Mouse (Mus musculus): Measurements from ENCODE around the gene Acta2. TPM values are rescaled to one million over a fixed set of nuclear protein-coding genes. Genes with fewer than 3 reads are reported as not detected.

Acta2 gene
- polyA plus RNA-seq, 1 experiment = 432 TPM

GRCm38 (mm10) chr19:34287656-34288415 is 32.4 kb upstream of the Acta2 start:
- no peaks in the 10 kb centered on the region for H3K27me3 ChIP-seq (ENCODE audit: control insufficient read depth, insufficient read depth, low read length)
- H3K4me1 ChIP-seq (ENCODE audit: control insufficient read depth, insufficient read depth, insufficient read length, low read length) = peaks cover 10% of the 10 kb centered on the region
- 69% methylated on average over 13 of the region's 13 CpGs for WGBS
- H3K36me3 ChIP-seq (ENCODE audit: control insufficient read depth, insufficient read depth, low read length) = no peaks in the 10 kb centered on the region
- H3K4me3 ChIP-seq (ENCODE audit: low read depth, low read length) = no peak overlapping the region
- no peak for TF ChIP-seq POLR2A (IDR thresholded peaks at IDR 0.05; ENCODE audit: low read depth, low read length)
- no peak for TF ChIP-seq CTCF (IDR thresholded peaks at IDR 0.05; ENCODE audit: extremely low read depth, insufficient read length, insufficient replicate concordance, low read depth, low read length)
- H3K27ac ChIP-seq (ENCODE audit: insufficient read depth, low read depth, low read length) = no peak overlapping the region

- Histone ChIP-seq H3K27me3 (ENCODE audit: control insufficient read depth, insufficient read depth, low read length) (no peaks in the 10 kb centered on the region), H3K27ac (ENCODE audit: insufficient read depth, low read depth, low read length) (no peak overlapping the region), H3K4me3 (ENCODE audit: low read depth, low read length) (no peak overlapping the region), H3K36me3 (ENCODE audit: control insufficient read depth, insufficient read depth, low read length) (no peaks in the 10 kb centered on the region), H3K4me1 (ENCODE audit: control insufficient read depth, insufficient read depth, insufficient read length, low read length) (peaks cover 6% of the 10 kb centered on the region)
- no peak for TF ChIP-seq POLR2A (IDR thresholded peaks at IDR 0.05; ENCODE audit: low read depth, low read length)
- no peak for TF ChIP-seq CTCF (IDR thresholded peaks at IDR 0.05; ENCODE audit: extremely low read depth, insufficient read length, insufficient replicate concordance, low read depth, low read length)
These were observed 31.8 kb upstream of the Acta2 start for GRCm38 (mm10) chr19:34287221-34287620.

- WGBS = 41% methylated on average over 2 of the region's 2 CpGs
- Histone ChIP-seq H3K27ac (ENCODE audit: insufficient read depth, low read depth, low read length) (no peak overlapping the region), H3K36me3 (ENCODE audit: control insufficient read depth, insufficient read depth, low read length) (no peaks in the 10 kb centered on the region), H3K27me3 (ENCODE audit: control insufficient read depth, insufficient read depth, low read length) (no peaks in the 10 kb centered on the region), H3K4me3 (ENCODE audit: low read depth, low read length) (no peak overlapping the region), H3K4me1 (ENCODE audit: control insufficient read depth, insufficient read depth, insufficient read length, low read length) (peaks cover 2% of the 10 kb centered on the region)
- TF ChIP-seq CTCF (IDR thresholded peaks at IDR 0.05; ENCODE audit: extremely low read depth, insufficient read length, insufficient replicate concordance, low read depth, low read length) (no peak), POLR2A (IDR thresholded peaks at IDR 0.05; ENCODE audit: low read depth, low read length) (no peak)
These were observed 29.4 kb upstream of the Acta2 start for GRCm38 (mm10) chr19:34284826-34285225.

GRCm38 (mm10) chr19:34284383-34284782 is 29.0 kb upstream of the Acta2 start:
- WGBS = 42% methylated on average over 10 of the region's 10 CpGs
- Histone ChIP-seq H3K4me1 (ENCODE audit: control insufficient read depth, insufficient read depth, insufficient read length, low read length) (peaks cover 2% of the 10 kb centered on the region), H3K27me3 (ENCODE audit: control insufficient read depth, insufficient read depth, low read length) (no peaks in the 10 kb centered on the region), H3K36me3 (ENCODE audit: control insufficient read depth, insufficient read depth, low read length) (no peaks in the 10 kb centered on the region), H3K4me3 (ENCODE audit: low read depth, low read length) (peak overlapping the region; percentile 53), H3K27ac (ENCODE audit: insufficient read depth, low read depth, low read length) (no peak overlapping the region)
- no peak for TF ChIP-seq POLR2A (IDR thresholded peaks at IDR 0.05; ENCODE audit: low read depth, low read length)
- TF ChIP-seq CTCF (IDR thresholded peaks at IDR 0.05; ENCODE audit: extremely low read depth, insufficient read length, insufficient replicate concordance, low read depth, low read length) = peak; percentile 50; the same call in 1 of the 2 replicates

- H3K4me1 ChIP-seq (ENCODE audit: control insufficient read depth, insufficient read depth, insufficient read length, low read length) = peaks cover 2% of the 10 kb centered on the region
- WGBS = 63% methylated on average over 6 of the region's 6 CpGs
- H3K4me3 ChIP-seq (ENCODE audit: low read depth, low read length) = no peak overlapping the region
- no peaks in the 10 kb centered on the region for H3K27me3 ChIP-seq (ENCODE audit: control insufficient read depth, insufficient read depth, low read length)
- TF ChIP-seq POLR2A (IDR thresholded peaks at IDR 0.05; ENCODE audit: low read depth, low read length) = no peak
- TF ChIP-seq CTCF (IDR thresholded peaks at IDR 0.05; ENCODE audit: extremely low read depth, insufficient read length, insufficient replicate concordance, low read depth, low read length) = no peak
- no peak overlapping the region for H3K27ac ChIP-seq (ENCODE audit: insufficient read depth, low read depth, low read length)
- no peaks in the 10 kb centered on the region for H3K36me3 ChIP-seq (ENCODE audit: control insufficient read depth, insufficient read depth, low read length)
These were observed 28.2 kb upstream of the Acta2 start for GRCm38 (mm10) chr19:34283614-34284013.

- Histone ChIP-seq H3K27ac (ENCODE audit: insufficient read depth, low read depth, low read length) (no peak overlapping the region), H3K4me3 (ENCODE audit: low read depth, low read length) (no peak overlapping the region), H3K36me3 (ENCODE audit: control insufficient read depth, insufficient read depth, low read length) (no peaks in the 10 kb centered on the region), H3K4me1 (ENCODE audit: control insufficient read depth, insufficient read depth, insufficient read length, low read length) (no peaks in the 10 kb centered on the region), H3K27me3 (ENCODE audit: control insufficient read depth, insufficient read depth, low read length) (no peaks in the 10 kb centered on the region)
- WGBS = 84% methylated on average over 3 of the region's 3 CpGs
- no peak for TF ChIP-seq POLR2A (IDR thresholded peaks at IDR 0.05; ENCODE audit: low read depth, low read length)
These were observed 22.7 kb upstream of the Acta2 start for GRCm38 (mm10) chr19:34278078-34278477.

- H3K27ac ChIP-seq (ENCODE audit: insufficient read depth, low read depth, low read length) = no peak overlapping the region
- H3K4me1 ChIP-seq (ENCODE audit: control insufficient read depth, insufficient read depth, insufficient read length, low read length) = peaks cover 7% of the 10 kb centered on the region
- H3K36me3 ChIP-seq (ENCODE audit: control insufficient read depth, insufficient read depth, low read length) = no peaks in the 10 kb centered on the region
- no peak for TF ChIP-seq POLR2A (IDR thresholded peaks at IDR 0.05; ENCODE audit: low read depth, low read length)
- no peak for TF ChIP-seq CTCF (IDR thresholded peaks at IDR 0.05; ENCODE audit: extremely low read depth, insufficient read length, insufficient replicate concordance, low read depth, low read length)
- H3K4me3 ChIP-seq (ENCODE audit: low read depth, low read length) = no peak overlapping the region
- WGBS = 98% methylated on average over 1 of the region's 1 CpGs
- no peaks in the 10 kb centered on the region for H3K27me3 ChIP-seq (ENCODE audit: control insufficient read depth, insufficient read depth, low read length)
These were observed 17.7 kb upstream of the Acta2 start for GRCm38 (mm10) chr19:34273073-34273472.
